Mouse (Mus musculus): ENCODE measurements around the gene Haus4. TPM values are rescaled to one million over a fixed set of nuclear protein-coding genes. Genes with fewer than 3 reads are reported as not detected.

Haus4 gene
- polyA plus RNA-seq, 1 experiment from 2014 or later: 43.1 TPM

GRCm38 (mm10) chr14:54569451-54570392, 15.3 kb upstream of the Haus4 start:
- Histone ChIP-seq H3K9ac (0 out of 2 replicates have a peak overlapping the region, but pooled peaks have one; percentile 16), H3K4me3 (no peak overlapping the region), H3K9me3 (replicated peaks) (no peaks in the 10 kb centered on the region), H3K27ac (0 out of 2 replicates have a peak overlapping the region, but pooled peaks have one; percentile 44), H3K4me2 (no peak overlapping the region), H3K27me3 (0 out of 2 replicates have a peak, but pooled peaks cover 4% of the 10 kb centered on the region), H3K36me3 (ENCODE audit: poor library complexity, severe bottlenecking) (peaks cover 43% of the 10 kb centered on the region), H3K4me1 (peaks cover 45% of the 10 kb centered on the region)
- no peak for ATAC-seq
- WGBS: 65% methylated on average over 17 of the region's 17 CpGs

- Histone ChIP-seq H3K9me3 (replicated peaks) (no peaks in the 10 kb centered on the region), H3K27me3 (no peaks in the 10 kb centered on the region), H3K9ac (no peak overlapping the region), H3K4me1 (peaks cover 36% of the 10 kb centered on the region), H3K36me3 (ENCODE audit: poor library complexity, severe bottlenecking) (peaks cover 43% of the 10 kb centered on the region), H3K27ac (0 out of 2 replicates have a peak overlapping the region, but pooled peaks have one; percentile 44), H3K4me2 (no peak overlapping the region), H3K4me3 (no peak overlapping the region)
- WGBS: 73% methylated on average over 15 of the region's 15 CpGs
- ATAC-seq: peak; percentile 2; the same call in 1 of the 2 replicates
Observed at GRCm38 (mm10) chr14:54568694-54569414, 14.4 kb upstream of the Haus4 start.

- Histone ChIP-seq H3K9me3 (replicated peaks) (no peaks in the 10 kb centered on the region), H3K9ac (no peak overlapping the region), H3K4me2 (no peak overlapping the region), H3K4me3 (no peak overlapping the region), H3K36me3 (ENCODE audit: poor library complexity, severe bottlenecking) (no peaks in the 10 kb centered on the region), H3K27ac (no peak overlapping the region), H3K27me3 (no peaks in the 10 kb centered on the region), H3K4me1 (no peaks in the 10 kb centered on the region)
- 85% methylated on average over 14 of the region's 14 CpGs for WGBS
- no peak for ATAC-seq
Observed at GRCm38 (mm10) chr14:54560527-54561242, 6.3 kb upstream of the Haus4 start.

DNA sequence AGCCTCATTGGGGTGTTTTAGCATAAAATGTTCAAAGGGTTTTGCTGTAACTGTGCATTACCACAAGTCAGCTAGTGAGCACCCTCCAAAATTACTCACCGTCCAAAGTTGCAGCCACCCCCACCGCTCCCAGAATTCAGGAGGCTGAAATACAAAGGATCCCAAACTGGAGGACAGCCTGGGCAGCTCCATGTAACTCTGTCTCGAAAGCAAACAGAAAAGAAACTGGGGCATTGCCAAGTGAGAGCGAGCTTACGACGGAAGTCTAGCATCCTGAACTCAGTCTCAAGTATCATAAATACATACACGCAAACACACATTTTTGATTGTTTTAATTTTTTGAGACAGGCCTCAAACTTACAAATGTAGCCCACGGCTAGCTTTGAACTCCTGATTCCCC, 2.9 kb upstream of the Haus4 start:
- no peaks in the 10 kb centered on the region for H3K36me3 ChIP-seq (ENCODE audit: poor library complexity, severe bottlenecking)
- no peak for ATAC-seq
- H3K9me3 ChIP-seq (replicated peaks): no peaks in the 10 kb centered on the region
- H3K4me2 ChIP-seq: no peak overlapping the region
- H3K4me3 ChIP-seq: no peak overlapping the region
- peaks cover 9% of the 10 kb centered on the region for H3K4me1 ChIP-seq
- H3K27me3 ChIP-seq: no peaks in the 10 kb centered on the region
- no peak overlapping the region for H3K27ac ChIP-seq
- 80% methylated on average over 8 of the region's 8 CpGs for WGBS
- no peak overlapping the region for H3K9ac ChIP-seq

DNA sequence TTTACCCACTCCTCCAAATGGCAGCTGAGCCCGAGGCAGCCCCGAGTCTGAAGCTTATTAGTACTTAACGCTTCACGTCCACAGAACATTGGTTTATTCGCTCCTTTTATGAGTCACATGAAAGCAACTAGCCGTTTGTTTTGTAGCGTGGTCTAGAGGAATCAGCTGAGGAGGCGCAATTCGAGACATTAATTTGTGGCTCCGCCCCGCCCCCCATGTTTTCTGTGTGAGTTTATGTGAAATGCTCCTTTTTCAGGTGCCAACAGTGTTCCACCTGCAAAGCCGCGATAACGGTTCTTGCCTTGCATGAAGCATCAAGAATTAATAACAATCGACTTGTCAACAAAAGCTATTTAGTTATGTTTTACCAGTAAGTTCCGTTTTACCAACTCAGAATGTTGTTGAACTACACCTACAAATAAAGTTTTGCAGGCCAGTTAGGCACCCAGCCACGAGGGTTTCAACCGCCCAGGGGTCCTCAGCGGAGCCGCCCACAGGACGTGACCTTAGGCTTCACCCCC, 902 bp downstream of the Haus4 start:
- Histone ChIP-seq H3K27ac (peak overlapping the region; percentile 46), H3K9me3 (replicated peaks) (no peaks in the 10 kb centered on the region), H3K4me2 (peak overlapping the region; percentile 93), H3K9ac (peak overlapping the region; percentile 80), H3K4me3 (peak overlapping the region; percentile 50), H3K36me3 (ENCODE audit: poor library complexity, severe bottlenecking) (peaks cover 26% of the 10 kb centered on the region), H3K4me1 (peaks cover 9% of the 10 kb centered on the region), H3K27me3 (no peaks in the 10 kb centered on the region)
- 1% methylated on average over 21 of the region's 21 CpGs for WGBS
- 0 out of 2 replicates have a peak, but pooled peaks have one; percentile 28 for ATAC-seq

- Histone ChIP-seq H3K36me3 (ENCODE audit: poor library complexity, severe bottlenecking) (peaks cover 67% of the 10 kb centered on the region), H3K4me3 (no peak overlapping the region), H3K4me1 (no peaks in the 10 kb centered on the region), H3K9ac (no peak overlapping the region), H3K9me3 (replicated peaks) (no peaks in the 10 kb centered on the region), H3K4me2 (no peak overlapping the region), H3K27me3 (no peaks in the 10 kb centered on the region), H3K27ac (no peak overlapping the region)
- no peak for ATAC-seq
- WGBS: 89% methylated on average over 5 of the region's 5 CpGs
Observed at GRCm38 (mm10) chr14:54544703-54545102, 9.7 kb downstream of the Haus4 start.

DNA sequence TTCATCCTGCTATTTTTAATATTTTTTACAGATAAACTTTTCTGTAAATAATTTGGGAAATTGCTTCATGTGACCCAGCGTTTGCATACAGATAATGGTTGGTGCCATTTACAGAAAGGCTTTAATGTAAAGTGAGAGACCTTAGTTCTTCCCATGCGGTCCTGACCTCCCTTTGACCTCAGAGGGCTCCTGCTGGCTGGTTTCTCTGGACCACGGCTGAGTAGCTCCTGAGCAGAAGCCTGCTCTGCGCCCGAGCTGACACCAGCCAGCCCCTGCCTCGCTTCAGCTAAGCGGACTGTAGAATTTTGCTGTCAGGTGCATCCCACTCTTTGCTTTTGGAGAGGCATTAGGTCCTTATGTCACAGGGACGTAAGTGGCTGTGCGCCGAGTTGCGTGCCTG, 13.6 kb downstream of the Haus4 start:
- H3K27ac ChIP-seq: no peak overlapping the region
- no peak overlapping the region for H3K9ac ChIP-seq
- no peak overlapping the region for H3K4me2 ChIP-seq
- H3K4me1 ChIP-seq: no peaks in the 10 kb centered on the region
- WGBS: 65% methylated on average over 11 of the region's 11 CpGs
- no peak overlapping the region for H3K4me3 ChIP-seq
- H3K36me3 ChIP-seq (ENCODE audit: poor library complexity, severe bottlenecking): peaks cover 34% of the 10 kb centered on the region
- no peak for ATAC-seq
- no peaks in the 10 kb centered on the region for H3K9me3 ChIP-seq (replicated peaks)
- H3K27me3 ChIP-seq: no peaks in the 10 kb centered on the region

GRCm38 (mm10) chr14:54538580-54538979, 15.8 kb downstream of the Haus4 start:
- WGBS: 84% methylated on average over 2 of the region's 2 CpGs
- Histone ChIP-seq H3K4me1 (no peaks in the 10 kb centered on the region), H3K36me3 (ENCODE audit: poor library complexity, severe bottlenecking) (peaks cover 14% of the 10 kb centered on the region), H3K9me3 (replicated peaks) (no peaks in the 10 kb centered on the region), H3K27ac (no peak overlapping the region), H3K27me3 (no peaks in the 10 kb centered on the region), H3K4me2 (no peak overlapping the region), H3K4me3 (no peak overlapping the region), H3K9ac (no peak overlapping the region)
- no peak for ATAC-seq

- H3K27me3 ChIP-seq: no peaks in the 10 kb centered on the region
- peak; percentile 71; the same call in 1 of the 2 replicates for ATAC-seq
- 14% methylated on average over 17 of the region's 17 CpGs for WGBS
- no peak overlapping the region for H3K4me3 ChIP-seq
- H3K4me2 ChIP-seq: no peak overlapping the region
- H3K4me1 ChIP-seq: peaks cover 11% of the 10 kb centered on the region
- no peak overlapping the region for H3K9ac ChIP-seq
- no peaks in the 10 kb centered on the region for H3K36me3 ChIP-seq (ENCODE audit: poor library complexity, severe bottlenecking)
- no peak overlapping the region for H3K27ac ChIP-seq
- H3K9me3 ChIP-seq (replicated peaks): no peaks in the 10 kb centered on the region
Observed at GRCm38 (mm10) chr14:54528446-54529111, 25.8 kb downstream of the Haus4 start.

DNA sequence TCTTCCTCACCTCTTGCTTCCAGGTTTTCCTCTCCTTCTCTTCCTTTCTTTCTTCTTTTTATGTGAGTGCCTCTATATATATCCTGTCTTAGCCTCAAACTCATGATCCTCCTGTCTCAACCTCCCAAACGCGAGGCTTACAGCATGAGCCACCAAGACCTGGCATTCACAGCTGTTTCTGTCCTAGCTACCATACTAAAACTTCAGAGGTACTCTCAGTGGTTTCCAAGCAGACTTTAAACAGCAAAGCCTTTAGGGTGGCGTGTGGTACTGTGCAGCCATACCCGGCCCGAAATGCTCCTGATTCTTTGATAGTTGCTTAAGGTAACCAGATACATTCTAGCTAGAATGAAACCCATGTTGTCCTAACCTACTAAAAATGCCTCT, 26.4 kb downstream of the Haus4 start:
- 21% methylated on average over 5 of the region's 5 CpGs for WGBS
- H3K27ac ChIP-seq: peak overlapping the region; percentile 77; the same call in 1 of the 2 replicates
- H3K9ac ChIP-seq: 0 out of 2 replicates have a peak overlapping the region, but pooled peaks have one; percentile 64
- peak overlapping the region; percentile 65 for H3K4me2 ChIP-seq
- no peaks in the 10 kb centered on the region for H3K9me3 ChIP-seq (replicated peaks)
- H3K4me3 ChIP-seq: peak overlapping the region; percentile 39; the same call in 1 of the 2 replicates
- peaks cover 11% of the 10 kb centered on the region for H3K4me1 ChIP-seq
- H3K27me3 ChIP-seq: no peaks in the 10 kb centered on the region
- H3K36me3 ChIP-seq (ENCODE audit: poor library complexity, severe bottlenecking): no peaks in the 10 kb centered on the region
- ATAC-seq: peak; percentile 36

Data from forebrain, embryonic 13.5 days (tissue).